Mouse (Mus musculus): ENCODE measurements around the gene Mafk.

Gene Mafk

GRCm38 (mm10) chr5:139796001-139796620 lies 4.8 kb downstream of the Mafk start:
- no peak for DNase-seq (ENCODE audit: low spot score in 2 of 2)

GRCm38 (mm10) chr5:139796900-139797299 lies 5.6 kb downstream of the Mafk start:
- DNase-seq (ENCODE audit: low spot score in 2 of 2) = peak; percentile 32 to 34

GRCm38 (mm10) chr5:139797473-139798167 lies 6.3 kb downstream of the Mafk start:
- DNase-seq (ENCODE audit: low spot score in 2 of 2) = peak; percentile 27 to 40

GRCm38 (mm10) chr5:139798168-139798900 lies 7.0 kb downstream of the Mafk start:
- DNase-seq (ENCODE audit: low spot score in 2 of 2) = no peak

- no peak for DNase-seq (ENCODE audit: low spot score in 2 of 2)
Measured at GRCm38 (mm10) chr5:139799041-139799440, 7.7 kb downstream of the Mafk start.

GRCm38 (mm10) chr5:139799801-139800590 lies 8.7 kb downstream of the Mafk start:
- DNase-seq (ENCODE audit: low spot score in 2 of 2) = no peak

- DNase-seq (ENCODE audit: low spot score in 2 of 2) = no peak
Measured at GRCm38 (mm10) chr5:139801231-139801630, 9.9 kb downstream of the Mafk start.

- DNase-seq (ENCODE audit: low spot score in 2 of 2) = no peak
Measured at GRCm38 (mm10) chr5:139801880-139802279, 10.6 kb downstream of the Mafk start.

- peak in 1 of 2 experiments; percentile 41 for DNase-seq (ENCODE audit: low spot score in 2 of 2)
Measured at GRCm38 (mm10) chr5:139803165-139803564, 11.9 kb downstream of the Mafk start.

GRCm38 (mm10) chr5:139803601-139804102 lies 12.3 kb downstream of the Mafk start:
- peak; percentile 34 to 67 for DNase-seq (ENCODE audit: low spot score in 2 of 2)

- peak; percentile 68 to 80 for DNase-seq (ENCODE audit: low spot score in 2 of 2)
Measured at GRCm38 (mm10) chr5:139804107-139804551, 12.8 kb downstream of the Mafk start.

GRCm38 (mm10) chr5:139804573-139805111 lies 13.3 kb downstream of the Mafk start:
- DNase-seq (ENCODE audit: low spot score in 2 of 2) = peak; percentile 37 to 44

- peak in 1 of 2 experiments; percentile 44 for DNase-seq (ENCODE audit: low spot score in 2 of 2)
Measured at GRCm38 (mm10) chr5:139805924-139806323, 14.6 kb downstream of the Mafk start.

- no peak for DNase-seq (ENCODE audit: low spot score in 2 of 2)
Measured at GRCm38 (mm10) chr5:139809397-139809796, 18.1 kb downstream of the Mafk start.

- DNase-seq (ENCODE audit: low spot score in 2 of 2) = no peak
Measured at GRCm38 (mm10) chr5:139811677-139812397, 20.5 kb downstream of the Mafk start.

GRCm38 (mm10) chr5:139812398-139813125 lies 21.2 kb downstream of the Mafk start:
- no peak for DNase-seq (ENCODE audit: low spot score in 2 of 2)

- DNase-seq (ENCODE audit: low spot score in 2 of 2) = no peak
Measured at GRCm38 (mm10) chr5:139813126-139813490, 21.8 kb downstream of the Mafk start.

- DNase-seq (ENCODE audit: low spot score in 2 of 2) = no peak
Measured at GRCm38 (mm10) chr5:139813963-139814381, 22.7 kb downstream of the Mafk start.

- no peak for DNase-seq (ENCODE audit: low spot score in 2 of 2)
Measured at GRCm38 (mm10) chr5:139815964-139816363, 24.7 kb downstream of the Mafk start.

GRCm38 (mm10) chr5:139816445-139816844 lies 25.1 kb downstream of the Mafk start:
- DNase-seq (ENCODE audit: low spot score in 2 of 2) = no peak

All from spleen, postnatal 36 days (tissue).